Mouse (Mus musculus) midbrain, embryonic 11.5 days (tissue): ENCODE data around the gene Ncoa4. TPM values are rescaled to one million over a fixed set of nuclear protein-coding genes. Genes with fewer than 3 reads are reported as not detected.
A peak's percentile ranks its signal among the peaks of the same experiment; 100 is the strongest.
"Not testable (repeated sequence)": the region's sequence is repeated elsewhere in the genome, so short reads cannot be mapped to it uniquely, and the experiment has no call there.

ENCODE experiments used
- ATAC-seq: fragments of 200-750 bp; cut with Nextera tagmentation; 2 replicates; pipeline ENCODE4 v1.8.0; 2017; ENCODE audit warnings: moderate TSS enrichment, moderate library complexity; ENCODE audit not compliant: low FRiP score
- DNase-seq: peaks from one replicate; pipeline ENCODE4 v3.0.0; 2015; ENCODE audit warnings: low spot score; ENCODE audit errors: missing footprints
- H3K27ac ChIP-seq: fragments of 300-500 bp; sonication (generic); 2 replicates; pipeline ENCODE4 v1.5.1; 2014; ENCODE audit warnings: low read depth, low read length
- H3K27me3 ChIP-seq: fragments of 300-500 bp; sonication (generic); 2 replicates; pipeline ENCODE4 v1.6.1; 2014; ENCODE audit warnings: mild to moderate bottlenecking, low read length, moderate library complexity, mixed read lengths; ENCODE audit not compliant: control insufficient read depth, insufficient read depth
- H3K36me3 ChIP-seq: fragments of 300-500 bp; sonication (generic); 2 replicates; pipeline ENCODE4 v1.6.1; 2014; ENCODE audit warnings: mild to moderate bottlenecking, low read length, moderate library complexity, mixed read lengths; ENCODE audit not compliant: control insufficient read depth, insufficient read depth
- H3K4me1 ChIP-seq: fragments of 300-500 bp; sonication (generic); 2 replicates; pipeline ENCODE4 v1.6.1; 2014; ENCODE audit warnings: low read length; ENCODE audit not compliant: control insufficient read depth, insufficient read depth
- H3K4me2 ChIP-seq: fragments of 300-500 bp; sonication (generic); 2 replicates; pipeline ENCODE4 v1.6.1; 2014; ENCODE audit warnings: mild to moderate bottlenecking, moderate library complexity
- H3K4me3 ChIP-seq: fragments of 300-500 bp; sonication (generic); 2 replicates; pipeline ENCODE4 v1.5.1; 2014; ENCODE audit warnings: low read depth, low read length
- H3K9ac ChIP-seq: fragments of 300-500 bp; sonication (generic); 2 replicates; pipeline ENCODE4 v1.6.1; 2014; ENCODE audit warnings: low read length
- H3K9me3 ChIP-seq: fragments of 300-500 bp; sonication (generic); 2 replicates; pipeline ENCODE4 v1.6.1; 2016; ENCODE audit warnings: low read length; ENCODE audit not compliant: control insufficient read depth
- WGBS: fragments of 180-500 bp; shearing (Covaris S2); extraction: QIAGEN DNeasy Blood & Tissue Kit; methylation state at CpG from one replicate; pipeline ENCODE4 v1.1.7; 2014; 5-methylcytosine and 5-hydroxymethylcytosine counted together
- polyA plus RNA-seq: library from polyadenylated mRNA; unstranded; fragments of >200 nt; fragmentation: Nextera tagmentation; extraction: Ambion mirVana; gene quantifications from 2 replicates; pipeline ENCODE4 v1.2.1, GENCODE M21; 2014

The Ncoa4 gene
- polyA plus RNA-seq, 1 experiment from 2014 or later: 106 TPM

DNA sequence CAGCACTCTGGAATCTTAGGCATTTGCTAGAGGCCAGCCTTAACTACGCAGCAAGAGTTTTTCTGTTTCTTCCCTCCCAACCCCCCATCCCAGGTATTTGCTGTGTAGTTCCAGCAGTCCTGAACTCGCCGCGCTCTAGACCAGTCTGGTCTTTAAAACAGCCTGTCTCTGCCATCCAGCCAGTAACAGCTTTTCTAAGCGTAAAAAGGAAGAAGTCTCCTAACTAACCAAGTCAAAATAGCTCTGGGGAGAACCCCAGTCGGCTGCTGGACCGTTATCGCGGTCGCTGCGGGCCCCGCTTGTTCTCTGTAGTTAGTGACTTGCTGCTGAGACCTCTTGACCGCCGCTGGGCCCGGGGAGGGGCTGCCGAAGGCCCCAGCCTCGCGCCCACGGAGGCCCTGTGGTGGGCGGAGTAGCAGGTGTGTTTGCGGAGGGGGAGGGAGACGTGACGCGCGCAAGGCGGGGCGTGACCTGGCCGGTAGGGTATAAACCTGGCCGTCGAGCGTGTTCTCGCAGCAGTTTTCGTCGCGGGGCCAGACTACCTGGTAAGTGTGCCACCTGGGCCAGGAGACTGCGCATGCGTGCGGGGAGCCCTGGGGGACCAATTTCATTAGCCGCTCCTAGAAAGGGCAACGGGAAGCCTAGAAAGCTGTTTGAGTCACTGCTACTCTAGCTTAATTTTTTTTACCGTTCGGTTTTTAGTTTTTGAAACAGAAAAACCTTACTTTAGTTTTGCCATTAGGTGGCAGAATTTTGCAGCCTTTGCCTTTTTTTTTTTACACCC is 5.8 kb downstream of the Ncoa4 start:
- no peaks in the 10 kb centered on the region for H3K27me3 ChIP-seq
- 2% methylated on average over 42 of the region's 42 CpGs for WGBS
- H3K4me3 ChIP-seq: peak overlapping the region; percentile 43
- H3K9me3 ChIP-seq: no peaks in the 10 kb centered on the region
- peak overlapping the region; percentile 65 for H3K9ac ChIP-seq
- H3K4me2 ChIP-seq: peak overlapping the region; percentile 96
- no peak overlapping the region for H3K27ac ChIP-seq
- no peaks in the 10 kb centered on the region for H3K36me3 ChIP-seq
- ATAC-seq (peak; percentile 35; the same call in 1 of the 2 replicates), DNase-seq (peak; percentile 95)
- H3K4me1 ChIP-seq: peaks cover 14% of the 10 kb centered on the region

GRCm38 (mm10) chr14:32166062-32166441 is 6.4 kb downstream of the Ncoa4 start:
- Histone ChIP-seq H3K9me3 (no peaks in the 10 kb centered on the region), H3K9ac (no peak overlapping the region), H3K36me3 (no peaks in the 10 kb centered on the region), H3K27me3 (no peaks in the 10 kb centered on the region), H3K4me3 (peak overlapping the region; percentile 43; the same call in 1 of the 2 replicates), H3K4me2 (peak overlapping the region; percentile 96), H3K4me1 (peaks cover 9% of the 10 kb centered on the region), H3K27ac (no peak overlapping the region)
- ATAC-seq: no peak
- WGBS: 80% methylated on average over 2 of the region's 2 CpGs
- peak; percentile 82 for DNase-seq

GRCm38 (mm10) chr14:32166840-32167239 is 7.2 kb downstream of the Ncoa4 start:
- H3K27ac ChIP-seq: no peak overlapping the region
- H3K27me3 ChIP-seq: no peaks in the 10 kb centered on the region
- H3K4me2 ChIP-seq: no peak overlapping the region
- no peak overlapping the region for H3K4me3 ChIP-seq
- H3K9me3 ChIP-seq: no peaks in the 10 kb centered on the region
- H3K4me1 ChIP-seq: peaks cover 8% of the 10 kb centered on the region
- DNase-seq (peak; percentile 65), ATAC-seq (no peak)
- H3K9ac ChIP-seq: no peak overlapping the region
- no peaks in the 10 kb centered on the region for H3K36me3 ChIP-seq
- WGBS: 96% methylated on average over 1 of the region's 1 CpGs

DNA sequence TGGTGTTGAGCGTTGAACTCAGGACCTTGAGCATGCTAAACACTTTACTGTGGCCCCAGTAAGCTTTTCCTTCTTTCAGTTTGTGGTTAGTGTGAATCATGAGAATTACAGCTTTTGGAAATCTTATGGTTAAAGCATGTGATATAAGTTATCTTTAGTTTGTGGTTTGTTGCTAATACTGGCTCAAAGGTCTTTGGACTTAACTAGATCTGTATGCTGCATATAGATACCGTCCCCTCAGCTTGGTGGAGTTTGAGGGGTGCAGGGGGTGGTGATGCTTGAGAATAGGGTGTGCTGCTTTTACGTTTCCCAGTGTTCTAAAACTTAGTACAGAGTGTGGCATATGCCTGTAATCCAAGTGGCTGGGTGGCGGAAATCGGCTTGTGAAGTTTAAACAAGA is 7.7 kb downstream of the Ncoa4 start:
- ATAC-seq (no peak), DNase-seq (no peak)
- no peaks in the 10 kb centered on the region for H3K36me3 ChIP-seq
- WGBS: 88% methylated on average over 5 of the region's 5 CpGs
- no peak overlapping the region for H3K4me2 ChIP-seq
- peaks cover 8% of the 10 kb centered on the region for H3K4me1 ChIP-seq
- no peaks in the 10 kb centered on the region for H3K27me3 ChIP-seq
- no peaks in the 10 kb centered on the region for H3K9me3 ChIP-seq
- H3K9ac ChIP-seq: no peak overlapping the region
- H3K4me3 ChIP-seq: no peak overlapping the region
- no peak overlapping the region for H3K27ac ChIP-seq

DNA sequence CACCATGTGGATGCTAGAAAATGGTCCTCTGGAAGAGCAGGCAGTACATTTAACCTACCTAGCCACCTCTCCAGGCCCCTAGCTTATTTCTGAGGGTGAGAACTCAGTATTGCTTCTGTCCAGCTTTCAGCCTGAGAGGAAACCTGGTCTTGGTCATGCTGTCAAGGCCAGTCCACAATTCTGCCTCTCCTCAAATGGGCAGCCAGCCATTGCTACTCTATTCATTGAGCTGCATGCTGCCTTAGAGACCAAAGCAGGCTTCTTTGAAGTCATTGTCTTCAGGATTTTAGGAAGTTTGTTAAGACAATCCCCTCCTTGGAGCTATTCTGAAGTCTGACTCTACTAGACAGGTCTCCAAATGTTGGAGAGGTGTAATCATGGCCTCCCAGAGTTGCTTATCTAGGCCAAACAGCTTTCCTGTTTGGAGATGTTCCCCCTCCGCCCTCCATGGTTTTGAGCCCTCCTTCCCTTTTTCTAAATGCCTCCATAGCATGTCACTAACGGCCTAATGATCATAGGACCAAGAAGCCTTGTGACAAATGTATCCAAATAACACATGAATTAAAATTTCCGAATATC is 9.1 kb downstream of the Ncoa4 start:
- no peaks in the 10 kb centered on the region for H3K9me3 ChIP-seq
- 75% methylated on average over 3 of the region's 3 CpGs for WGBS
- H3K4me2 ChIP-seq: no peak overlapping the region
- H3K4me1 ChIP-seq: peaks cover 8% of the 10 kb centered on the region
- no peaks in the 10 kb centered on the region for H3K36me3 ChIP-seq
- H3K27ac ChIP-seq: no peak overlapping the region
- peak; percentile 75 for DNase-seq
- H3K27me3 ChIP-seq: no peaks in the 10 kb centered on the region
- no peak overlapping the region for H3K9ac ChIP-seq
- no peak for ATAC-seq
- no peak overlapping the region for H3K4me3 ChIP-seq

GRCm38 (mm10) chr14:32170137-32170536 is 10.5 kb downstream of the Ncoa4 start:
- ATAC-seq (no peak), DNase-seq (peak; percentile 19)
- Histone ChIP-seq H3K4me2 (no peak overlapping the region), H3K36me3 (no peaks in the 10 kb centered on the region), H3K27me3 (no peaks in the 10 kb centered on the region), H3K27ac (no peak overlapping the region), H3K4me1 (peaks cover 7% of the 10 kb centered on the region), H3K9ac (no peak overlapping the region), H3K9me3 (no peaks in the 10 kb centered on the region), H3K4me3 (no peak overlapping the region)
- WGBS: 95% methylated on average over 4 of the region's 4 CpGs

DNA sequence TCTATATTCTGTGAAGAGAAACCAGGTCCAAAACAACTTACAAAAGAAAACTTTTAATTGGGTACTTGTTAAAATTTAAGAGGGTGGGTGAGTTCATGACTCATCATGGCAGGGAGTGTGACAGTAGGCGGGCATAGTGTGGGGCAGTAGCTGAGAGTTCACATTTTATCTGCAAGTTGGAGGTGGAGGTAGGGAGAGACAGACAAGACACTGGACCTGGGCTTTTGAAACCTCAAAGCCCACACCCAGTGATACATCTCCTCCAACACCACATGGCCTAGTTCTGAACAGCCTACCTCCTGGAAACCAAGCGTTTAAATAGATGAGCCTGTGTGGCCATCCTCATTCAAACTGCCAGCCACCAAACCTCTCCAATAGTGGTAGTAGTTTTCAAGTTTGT is 15.6 kb downstream of the Ncoa4 start:
- Histone ChIP-seq H3K9me3 (no peaks in the 10 kb centered on the region), H3K4me2 (no peak overlapping the region), H3K4me3 (no peak overlapping the region), H3K36me3 (peaks cover 6% of the 10 kb centered on the region), H3K27ac (no peak overlapping the region), H3K9ac (no peak overlapping the region), H3K4me1 (no peaks in the 10 kb centered on the region), H3K27me3 (no peaks in the 10 kb centered on the region)
- WGBS: 88% methylated on average over 2 of the region's 2 CpGs
- DNase-seq (no peak), ATAC-seq (no peak)

- H3K4me1 ChIP-seq, H3K9ac ChIP-seq, H3K27ac ChIP-seq, H3K4me2 ChIP-seq, ATAC-seq, H3K9me3 ChIP-seq, DNase-seq, H3K27me3 ChIP-seq, H3K4me3 ChIP-seq: not testable (repeated sequence)
- 90% methylated on average over 4 of the region's 5 CpGs for WGBS
- peaks cover 13% of the 10 kb centered on the region for H3K36me3 ChIP-seq
Observed at GRCm38 (mm10) chr14:32176590-32176989, 16.9 kb downstream of the Ncoa4 start.

- H3K4me3 ChIP-seq: no peak overlapping the region
- no peaks in the 10 kb centered on the region for H3K27me3 ChIP-seq
- no peak overlapping the region for H3K4me2 ChIP-seq
- no peaks in the 10 kb centered on the region for H3K9me3 ChIP-seq
- H3K9ac ChIP-seq: no peak overlapping the region
- H3K27ac ChIP-seq: no peak overlapping the region
- ATAC-seq (no peak), DNase-seq (peak; percentile 64)
- peaks cover 18% of the 10 kb centered on the region for H3K36me3 ChIP-seq
- no peaks in the 10 kb centered on the region for H3K4me1 ChIP-seq
- 90% methylated on average over 10 of the region's 10 CpGs for WGBS
Observed at GRCm38 (mm10) chr14:32179393-32180195, 19.9 kb downstream of the Ncoa4 start.
